Mouse (Mus musculus) monocyte, adult 2 months (primary cell): ENCODE results near the gene Gm13889.

Experiments used
- DNase-seq, 2 experiments: peaks; one replicate each; pipeline ENCODE4 v3.0.0; 2022; ENCODE audit warnings: low spot score in 2 of 2, low read depth in 1 of 2

Gene Gm13889

GRCm38 (mm10) chr2:93958216-93958615 is 1.2 kb upstream of the Gm13889 start:
- DNase-seq: no peak

- DNase-seq: no peak
Measured at GRCm38 (mm10) chr2:93957785-93958175, 779 bp upstream of the Gm13889 start.

- no peak for DNase-seq
Measured at GRCm38 (mm10) chr2:93956331-93956801, 635 bp downstream of the Gm13889 start.

- DNase-seq: no peak
Measured at GRCm38 (mm10) chr2:93955886-93956285, 1.1 kb downstream of the Gm13889 start.

GRCm38 (mm10) chr2:93954781-93955578 is 2.0 kb downstream of the Gm13889 start:
- no peak for DNase-seq

GRCm38 (mm10) chr2:93953726-93954125 is 3.3 kb downstream of the Gm13889 start:
- no peak for DNase-seq

GRCm38 (mm10) chr2:93946976-93947375 is 10.0 kb downstream of the Gm13889 start:
- no peak for DNase-seq

GRCm38 (mm10) chr2:93944855-93945254 is 12.1 kb downstream of the Gm13889 start:
- DNase-seq: no peak

GRCm38 (mm10) chr2:93944099-93944498 is 12.9 kb downstream of the Gm13889 start:
- no peak for DNase-seq

DNA sequence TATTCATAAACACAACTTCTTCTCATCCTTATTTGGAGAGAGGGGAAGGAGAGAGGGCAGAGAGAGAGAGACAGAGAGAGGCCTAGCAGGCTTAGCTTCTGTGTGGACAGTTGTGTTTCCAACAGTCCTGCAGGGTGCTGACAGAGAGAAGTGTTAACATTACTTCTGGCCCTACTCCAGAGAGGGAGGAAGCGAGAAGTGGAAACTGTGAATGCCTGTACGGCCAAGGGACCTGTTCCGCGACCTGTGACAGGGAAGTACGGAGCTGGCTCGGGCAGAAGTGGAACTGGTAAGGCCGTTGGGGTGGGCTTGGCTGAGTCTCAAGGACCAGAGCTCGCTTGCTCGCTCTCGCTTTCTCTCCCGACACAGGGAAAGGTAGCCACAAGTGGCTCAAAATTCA is 15.3 kb downstream of the Gm13889 start:
- DNase-seq: no peak

GRCm38 (mm10) chr2:93938534-93938933 is 18.5 kb downstream of the Gm13889 start:
- DNase-seq: no peak

DNA sequence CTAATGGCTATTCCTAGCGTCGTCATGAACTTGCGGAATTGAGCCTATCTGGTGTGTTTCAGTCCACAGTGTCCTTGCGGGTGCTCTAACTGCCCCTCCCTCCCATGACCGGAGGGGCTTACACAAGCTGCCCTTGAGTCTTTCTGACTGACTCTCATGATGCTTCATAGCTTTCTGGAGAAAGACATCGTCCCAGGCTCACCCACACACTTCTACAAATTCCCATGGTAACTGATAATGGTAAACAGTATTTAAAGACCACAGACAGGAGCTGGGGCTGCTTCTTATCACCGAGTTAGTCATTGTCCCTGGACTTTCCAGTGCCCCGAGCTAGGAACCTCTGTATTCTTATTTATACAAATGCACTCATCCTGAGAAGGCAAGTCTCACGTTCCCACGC is 28.1 kb downstream of the Gm13889 start:
- DNase-seq: no peak

DNA sequence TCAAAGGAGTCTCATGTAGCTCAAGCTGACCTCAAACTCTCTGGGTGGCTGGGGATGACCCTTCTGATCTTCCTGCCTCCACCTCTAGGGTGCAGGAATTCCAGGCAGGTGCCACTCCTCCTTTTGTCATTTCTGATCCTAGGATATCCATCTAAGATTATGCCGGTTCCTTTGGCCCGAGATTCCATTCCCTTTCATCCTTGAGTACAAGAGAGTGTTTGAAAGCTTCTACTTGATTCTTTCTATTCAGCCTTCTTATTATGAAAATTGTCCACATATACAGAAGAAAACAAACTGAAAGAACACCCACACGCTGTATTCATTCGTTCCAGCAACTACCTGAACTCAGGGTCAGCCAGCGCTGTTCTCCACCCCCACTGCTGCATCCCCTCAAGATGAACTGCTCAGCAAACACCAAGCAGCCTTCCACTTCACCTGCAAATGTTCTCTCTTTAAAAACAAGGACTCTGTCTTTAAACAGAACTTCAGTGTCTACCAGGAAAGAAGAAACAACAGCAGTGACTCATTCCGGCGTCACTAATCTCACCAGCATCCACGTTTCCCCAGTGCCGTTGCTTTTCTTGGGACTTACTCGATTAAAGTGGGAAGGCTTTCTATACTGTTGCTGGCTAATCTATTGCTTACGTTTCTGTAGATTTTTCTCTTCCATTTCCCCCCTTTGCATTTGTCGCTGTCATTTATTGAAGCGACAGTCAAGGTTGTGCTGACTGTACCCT is 29.1 kb downstream of the Gm13889 start:
- no peak for DNase-seq

GRCm38 (mm10) chr2:93926141-93926540 is 30.9 kb downstream of the Gm13889 start:
- no peak for DNase-seq

- no peak for DNase-seq
Measured at GRCm38 (mm10) chr2:93919093-93919492, 37.9 kb downstream of the Gm13889 start.

- DNase-seq: no peak
Measured at GRCm38 (mm10) chr2:93913552-93913951, 43.4 kb downstream of the Gm13889 start.

GRCm38 (mm10) chr2:93911942-93912341 is 45.1 kb downstream of the Gm13889 start:
- no peak for DNase-seq

GRCm38 (mm10) chr2:93909716-93910115 is 47.3 kb downstream of the Gm13889 start:
- DNase-seq: no peak

GRCm38 (mm10) chr2:93907519-93908294 is 49.3 kb downstream of the Gm13889 start:
- no peak for DNase-seq

DNA sequence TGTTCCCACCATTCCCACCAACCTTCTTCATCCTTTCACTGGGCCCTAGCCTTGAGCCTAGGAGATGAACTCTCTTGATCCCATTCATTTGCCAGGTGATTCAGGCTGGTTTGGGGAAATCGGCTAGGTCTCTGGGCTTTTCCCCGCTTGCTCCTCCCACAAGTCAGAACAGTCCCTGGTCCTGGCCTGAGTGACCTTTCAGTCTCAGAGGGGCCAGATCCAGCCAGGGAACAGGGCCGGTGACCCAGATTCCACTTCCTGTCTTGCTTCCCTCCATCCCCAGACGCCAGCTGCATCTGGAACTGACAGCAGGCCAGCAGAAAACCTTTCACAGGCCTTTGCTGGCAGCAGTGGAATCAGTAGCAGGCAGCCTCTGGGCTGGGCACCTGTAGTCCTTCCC is 50.7 kb downstream of the Gm13889 start:
- DNase-seq: no peak
